Mouse (Mus musculus): ENCODE results near the gene H2-M10.5.
"Not testable (repeated sequence)": the region's sequence is repeated elsewhere in the genome, so short reads cannot be mapped to it uniquely, and the experiment has no call there.

Gene H2-M10.5

DNA sequence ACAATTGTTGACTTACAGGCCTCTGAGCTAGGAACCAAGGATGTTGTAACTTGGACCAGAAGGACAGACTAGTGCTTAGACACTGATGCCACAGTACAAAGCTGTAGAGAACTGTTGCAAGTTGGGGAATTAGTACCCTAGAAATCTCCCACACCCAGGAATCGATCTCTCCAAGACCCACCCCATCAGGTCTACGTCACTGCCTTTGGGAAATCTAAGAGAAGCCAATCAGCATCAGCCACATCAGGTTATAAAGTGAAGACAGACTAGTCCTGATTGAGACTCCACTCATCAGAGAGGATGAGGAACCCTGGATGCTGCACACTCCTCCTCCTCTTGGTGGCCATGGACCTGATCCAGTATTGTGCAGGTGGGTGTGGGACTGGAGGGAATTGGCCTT, at the start of gene H2-M10.5:
Gene H2-M10.5 (plus strand): TSS at position 301 of the 400 bp plus-strand sequence.
- not testable (repeated sequence) for DNase-seq

DNA sequence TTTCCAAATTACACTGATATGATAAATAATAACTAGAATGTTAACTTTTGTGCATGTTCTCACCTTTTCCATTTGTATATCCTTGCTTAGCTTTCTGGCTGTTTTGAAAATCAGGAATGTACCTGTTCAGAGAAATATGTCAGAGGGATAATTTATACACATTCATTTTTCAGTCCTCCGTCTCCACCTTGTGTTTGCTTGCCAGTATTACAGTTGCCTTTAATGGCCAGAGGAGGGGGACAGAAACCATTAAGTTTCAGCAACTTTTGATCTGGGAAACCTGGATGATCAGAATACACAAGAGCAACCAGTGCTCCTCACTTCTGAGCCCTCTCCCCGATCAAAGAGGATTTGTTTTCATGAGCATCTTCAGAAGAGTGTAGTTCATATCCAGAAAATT, 46.7 kb upstream of the H2-M10.5 start:
- DNase-seq, result peak; percentile 0

DNA sequence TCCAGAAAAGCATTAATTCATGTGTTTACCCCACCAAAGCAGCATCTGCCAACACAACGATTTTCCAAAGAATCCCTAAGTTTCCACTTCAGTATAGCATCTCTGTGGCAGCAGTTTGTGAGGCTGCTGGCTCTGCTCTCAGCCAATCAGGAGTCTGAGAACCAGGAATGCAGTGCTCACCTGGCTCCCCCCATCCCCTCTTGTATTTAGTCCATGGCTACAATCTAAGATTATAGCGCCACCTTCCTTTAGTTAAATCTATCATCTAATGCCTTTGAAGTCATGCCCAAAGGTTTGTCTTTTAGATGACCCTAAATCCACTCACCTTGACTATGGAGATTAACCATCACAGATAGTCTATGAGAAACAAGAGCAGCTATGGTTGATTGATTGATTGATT, 8.9 kb upstream of the H2-M10.5 start:
- no peak for DNase-seq

GRCm38 (mm10) chr17:36764244-36764643, 8.5 kb upstream of the H2-M10.5 start:
- not testable (repeated sequence) for DNase-seq

DNA sequence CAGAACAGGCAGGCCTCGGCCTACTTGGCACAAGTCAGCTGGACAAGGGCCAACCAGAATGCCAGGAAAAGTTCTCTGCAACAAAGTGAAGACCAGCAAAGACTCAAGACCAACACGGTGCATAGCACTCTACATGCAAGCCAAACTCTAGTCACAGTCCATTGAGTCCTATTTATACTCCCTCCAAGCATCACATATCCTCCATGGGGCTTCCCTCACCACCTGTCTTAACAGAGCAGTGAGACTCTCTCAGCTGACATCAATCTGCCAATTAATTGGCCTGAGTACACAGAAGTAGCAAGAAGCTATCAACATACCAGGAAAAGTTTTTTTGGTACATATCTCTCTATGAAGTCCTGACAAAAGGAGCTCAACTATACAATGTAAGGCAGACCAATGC, 7.3 kb upstream of the H2-M10.5 start:
- DNase-seq, result not testable (repeated sequence)

GRCm38 (mm10) chr17:36781533-36781932, 8.8 kb downstream of the H2-M10.5 start:
- no peak for DNase-seq

GRCm38 (mm10) chr17:36786483-36786886, 13.8 kb downstream of the H2-M10.5 start:
- peak; percentile 34 for DNase-seq

DNA sequence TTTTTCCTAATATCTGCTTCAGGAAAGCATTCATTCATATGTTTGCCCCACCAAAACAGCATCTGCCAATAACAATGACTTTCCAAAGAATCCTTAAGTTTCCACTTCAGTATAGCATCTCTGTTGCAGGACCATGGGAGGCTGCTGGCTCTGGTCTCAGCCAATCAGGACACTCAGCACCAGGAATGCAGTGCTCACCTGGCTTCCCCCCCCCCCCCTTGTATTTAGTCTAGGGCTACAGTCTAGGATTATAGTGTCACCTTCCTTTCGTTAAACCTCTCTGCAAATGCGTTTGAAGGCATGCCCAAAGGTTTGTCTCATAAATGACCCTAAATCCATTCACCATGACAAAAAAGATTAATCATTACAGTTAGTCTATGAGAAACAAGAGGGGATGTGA, 15.6 kb downstream of the H2-M10.5 start:
- no peak for DNase-seq

- DNase-seq, result peak; percentile 82
These were observed 16.1 kb downstream of the H2-M10.5 start for GRCm38 (mm10) chr17:36788801-36789200.

DNA sequence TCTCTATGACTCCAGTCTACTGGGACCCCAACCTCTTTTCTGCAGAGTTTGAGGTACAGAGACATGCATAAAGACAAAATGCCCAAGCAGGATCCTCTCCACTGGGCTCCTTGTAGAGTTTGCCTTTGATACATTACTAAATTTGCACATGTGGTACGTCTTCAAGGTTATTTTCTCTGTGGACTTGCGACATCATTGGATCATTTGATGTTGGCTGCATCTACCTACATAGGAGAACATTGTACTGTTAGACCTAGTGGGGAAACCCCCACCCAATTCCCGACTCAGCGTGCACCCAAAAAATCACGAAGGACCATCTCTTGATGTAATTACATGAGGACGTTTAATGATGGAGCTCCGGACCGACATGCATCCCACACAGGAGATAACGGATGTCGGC, 26.8 kb downstream of the H2-M10.5 start:
- DNase-seq, result no peak

DNA sequence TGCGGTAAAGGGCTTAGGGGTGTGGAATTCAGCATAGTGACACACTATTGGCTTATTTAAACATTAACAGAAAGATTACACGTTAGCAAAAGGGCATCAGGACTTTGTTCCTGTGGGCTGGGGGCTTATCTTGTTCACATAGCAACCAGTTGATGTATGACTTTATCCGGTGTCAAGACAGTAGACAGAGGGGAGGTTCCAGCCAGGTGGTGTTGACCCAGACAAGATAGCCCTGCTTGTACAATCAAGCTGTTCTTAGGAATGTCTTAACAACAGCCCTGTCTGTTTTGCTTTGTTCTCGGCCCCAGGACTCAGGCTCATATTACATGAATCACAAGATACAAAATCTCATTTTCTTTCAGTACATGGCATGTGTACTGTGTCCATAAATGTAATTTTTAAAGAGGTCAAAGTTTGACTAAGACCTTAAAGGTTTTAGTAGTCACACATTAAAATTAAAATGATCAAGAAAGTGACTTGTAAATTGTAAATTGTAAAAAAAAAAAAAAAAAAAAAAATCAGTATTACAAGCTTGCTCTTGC, 27.3 kb downstream of the H2-M10.5 start:
- DNase-seq, result not testable (repeated sequence)

DNA sequence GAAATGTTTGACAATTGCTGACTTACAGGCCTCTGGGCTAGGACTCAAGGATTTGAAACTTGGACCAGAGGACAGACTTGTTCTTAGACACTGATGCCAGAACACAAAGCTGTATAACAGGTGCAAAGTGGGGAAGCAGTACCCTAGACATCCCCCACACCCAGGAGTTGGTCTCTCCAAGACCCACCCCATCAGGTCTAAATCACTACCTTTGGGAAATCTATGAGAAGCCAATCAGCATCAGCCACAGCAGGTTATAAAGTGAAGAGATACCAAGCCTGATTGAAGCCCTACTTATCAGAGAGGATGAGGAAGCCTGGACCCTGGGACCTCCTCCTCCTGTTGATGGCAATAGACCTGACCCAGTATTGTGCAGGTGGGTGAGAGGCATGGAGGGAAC, 39.2 kb downstream of the H2-M10.5 start, which contains the start of gene H2-M10.6:
Gene H2-M10.6 (plus strand): TSS at position 301 of the 400 bp plus-strand sequence.
- no peak for DNase-seq

DNA sequence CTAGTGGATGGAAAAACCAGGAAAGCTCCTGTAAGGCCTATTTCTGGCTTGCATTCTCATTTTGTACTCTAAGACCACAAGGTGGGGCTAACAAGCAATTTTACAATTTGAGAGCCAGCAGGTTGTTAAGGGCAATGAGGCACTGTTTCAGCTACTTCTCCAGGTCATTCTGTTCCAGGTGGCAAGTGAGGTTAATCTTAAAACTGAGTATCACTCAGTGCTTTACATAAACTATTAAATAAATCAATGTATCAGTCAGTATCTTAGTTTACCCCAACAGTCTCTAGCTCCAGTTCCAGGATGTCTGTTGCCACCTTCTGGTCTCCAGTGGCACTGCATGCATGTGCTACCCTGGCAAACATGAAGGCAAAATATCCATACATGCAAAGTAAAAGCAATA, 51.3 kb downstream of the H2-M10.5 start:
- peak; percentile 53 for DNase-seq

DNA sequence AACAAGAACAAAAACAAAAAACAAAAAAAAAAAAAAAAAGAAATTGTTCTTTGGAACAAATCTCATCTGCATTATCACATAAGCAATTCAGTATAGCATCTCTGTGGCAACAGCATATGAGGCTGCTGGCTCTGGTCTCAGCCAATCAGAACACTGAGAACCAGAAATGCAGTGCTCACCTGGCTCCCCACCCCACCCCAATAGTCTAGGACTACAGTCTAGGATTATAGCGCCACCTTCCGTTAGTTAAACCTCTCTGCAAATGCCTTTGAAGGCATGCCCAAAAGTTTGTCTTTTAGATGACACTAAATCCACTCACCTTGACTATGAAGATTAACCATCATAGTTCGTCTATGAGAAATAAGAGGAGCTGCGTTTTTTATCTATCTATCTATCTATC, 52.8 kb downstream of the H2-M10.5 start:
- DNase-seq, result peak; percentile 63
